21 mouse cellular contexts compared by ENCODE assay signal in the genomic region with DNA sequence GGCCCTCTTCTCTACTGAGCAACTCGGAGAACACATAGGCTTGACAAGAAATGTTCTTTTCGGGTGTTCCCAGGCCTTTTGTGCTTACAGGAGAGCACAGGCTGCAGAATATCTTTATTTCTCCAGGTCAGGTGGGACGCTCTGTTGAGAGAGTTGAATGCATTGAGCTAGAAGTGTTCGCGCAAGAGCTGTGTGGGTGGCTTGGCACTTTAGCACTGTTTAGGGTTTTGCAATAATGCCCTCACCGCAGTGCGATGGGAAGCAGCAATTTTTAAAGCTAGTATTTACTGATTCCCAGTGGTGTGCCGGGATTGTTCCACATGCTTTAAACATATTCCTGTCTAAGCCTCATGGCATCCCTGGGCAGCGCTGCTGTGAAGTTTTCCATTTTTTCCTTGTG. TPM values are rescaled to one million over a fixed set of nuclear protein-coding genes. Genes with fewer than 3 reads are reported as not detected.
DNase-seq lines count a peak whose midpoint lies in the region; ATAC-seq and TF ChIP-seq lines count a peak whose summit lies in the region.
"Had no signal": no experiment of that assay in that cellular context is flagged by ENCODE, and none has a peak within 500 bp of the region (broad histone marks: within the 10 kb centered on the region; RNA-seq: fewer than 3 reads in every experiment).

No protein-coding gene starts in this region.

- peak overlapping the region; percentile 53; the same call in 1 of the 2 replicates for H3K27ac ChIP-seq in hindbrain, embryonic 10.5 days
- no peak overlapping the region for H3K27ac ChIP-seq in hindbrain, embryonic 13.5 days
- H3K27ac ChIP-seq in lung, postnatal 0 days (ENCODE audit: low read length), result peak overlapping the region; percentile 51
- peak overlapping the region; percentile 55 for H3K27ac ChIP-seq in liver, embryonic 13.5 days
- H3K27ac ChIP-seq: forebrain, embryonic 12.5 days; hindbrain, embryonic 12.5 days; liver, embryonic 14.5 days; neural tube, embryonic 13.5 days had no signal

- no peaks in the 10 kb centered on the region for H3K9me3 ChIP-seq in hindbrain, embryonic 10.5 days
- no peaks in the 10 kb centered on the region for H3K9me3 ChIP-seq in hindbrain, embryonic 13.5 days
- H3K9me3 ChIP-seq in lung, postnatal 0 days (ENCODE audit: low read length), result no peaks in the 10 kb centered on the region
- H3K9me3 ChIP-seq in liver, embryonic 13.5 days (replicated peaks), result no peaks in the 10 kb centered on the region
- H3K9me3 ChIP-seq: forebrain, embryonic 12.5 days; hindbrain, embryonic 12.5 days; neural tube, embryonic 13.5 days had no signal

- no peak for DNase-seq in hindbrain, embryonic 10.5 days (ENCODE audit: low spot score)
- peak; percentile 36 for DNase-seq in lung, postnatal 0 days (ENCODE audit: low spot score)
- no peak for DNase-seq in lung, postnatal 10 days
- DNase-seq in liver, embryonic 13.5 days, result no peak
- DNase-seq in kidney, postnatal 36 days, result no peak
- DNase-seq in kidney, adult 8-10 months, result no peak
- DNase-seq: B cell, adult 2 months; cerebellum, adult 2 months; cerebellum, postnatal 36 days; heart, adult 18-20 months; kidney, postnatal 4 days; midbrain, embryonic 14.5 days; right cerebral cortex, adult 18-20 months; thymus, adult 18-20 months; thymus, postnatal 4 days had no signal

- no peak overlapping the region for H3K4me2 ChIP-seq in hindbrain, embryonic 13.5 days
- no peak overlapping the region for H3K4me2 ChIP-seq in lung, postnatal 0 days (replicated peaks; ENCODE audit: low read depth, low read length)
- H3K4me2 ChIP-seq in liver, embryonic 13.5 days, result no peak overlapping the region
- H3K4me2 ChIP-seq: forebrain, embryonic 12.5 days; hindbrain, embryonic 12.5 days; neural tube, embryonic 13.5 days had no signal

- no peak overlapping the region for H3K4me3 ChIP-seq in hindbrain, embryonic 10.5 days
- H3K4me3 ChIP-seq in hindbrain, embryonic 13.5 days, result no peak overlapping the region
- no peak overlapping the region for H3K4me3 ChIP-seq in lung, postnatal 0 days (ENCODE audit: low read depth, low read length)
- no peak overlapping the region for H3K4me3 ChIP-seq in liver, embryonic 13.5 days (replicated peaks)
- H3K4me3 ChIP-seq: forebrain, embryonic 12.5 days; hindbrain, embryonic 12.5 days; neural tube, embryonic 13.5 days had no signal

- WGBS in hindbrain, embryonic 10.5 days, result 95% methylated on average over 9 of the region's 9 CpGs
- WGBS in hindbrain, embryonic 13.5 days, result 90% methylated on average over 9 of the region's 9 CpGs
- WGBS in lung, postnatal 0 days, result 69% methylated on average over 9 of the region's 9 CpGs
- 83% methylated on average over 9 of the region's 9 CpGs for WGBS in liver, embryonic 13.5 days (ENCODE audit: insufficient replicate concordance)

- H3K9ac ChIP-seq in hindbrain, embryonic 13.5 days, result no peak overlapping the region
- no peak overlapping the region for H3K9ac ChIP-seq in lung, postnatal 0 days (replicated peaks; ENCODE audit: low read depth)
- H3K9ac ChIP-seq in liver, embryonic 13.5 days, result no peak overlapping the region
- H3K9ac ChIP-seq: forebrain, embryonic 12.5 days; hindbrain, embryonic 12.5 days; liver, embryonic 14.5 days; neural tube, embryonic 13.5 days had no signal

- ATAC-seq in hindbrain, embryonic 13.5 days (ENCODE audit: low FRiP score), result no peak
- ATAC-seq in lung, postnatal 0 days, result no peak
- ATAC-seq in liver, embryonic 13.5 days (ENCODE audit: low read depth), result no peak
- ATAC-seq: inflammation-experienced regulatory T-cells, adult 6 months had no signal

- TF ChIP-seq CTCF in lung, postnatal 0 days (IDR thresholded peaks at IDR 0.05), result no peak

- H3K27me3 ChIP-seq in hindbrain, embryonic 10.5 days (ENCODE audit: insufficient read depth, poor library complexity, severe bottlenecking), result no peaks in the 10 kb centered on the region
- H3K27me3 ChIP-seq in hindbrain, embryonic 13.5 days, result no peaks in the 10 kb centered on the region
- H3K27me3 ChIP-seq in lung, postnatal 0 days (replicated peaks; ENCODE audit: insufficient read depth, low read length), result no peaks in the 10 kb centered on the region
- no peaks in the 10 kb centered on the region for H3K27me3 ChIP-seq in liver, embryonic 13.5 days
- H3K27me3 ChIP-seq: forebrain, embryonic 12.5 days; hindbrain, embryonic 12.5 days; neural tube, embryonic 13.5 days had no signal

- H3K36me3 ChIP-seq in hindbrain, embryonic 10.5 days, result peaks cover 83% of the 10 kb centered on the region
- H3K36me3 ChIP-seq in hindbrain, embryonic 13.5 days, result peaks cover 25% of the 10 kb centered on the region
- H3K36me3 ChIP-seq in lung, postnatal 0 days (ENCODE audit: insufficient read depth, low read length), result peaks cover 12% of the 10 kb centered on the region; the same call in 1 of the 2 replicates
- peaks cover 95% of the 10 kb centered on the region for H3K36me3 ChIP-seq in liver, embryonic 13.5 days

- no peak for TF ChIP-seq EP300 in lung, postnatal 0 days (IDR thresholded peaks at IDR 0.05)

- peaks cover 21% of the 10 kb centered on the region for H3K4me1 ChIP-seq in hindbrain, embryonic 10.5 days (replicated peaks)
- peaks cover 17% of the 10 kb centered on the region for H3K4me1 ChIP-seq in hindbrain, embryonic 13.5 days (replicated peaks)
- peaks cover 16% of the 10 kb centered on the region; the same call in 1 of the 2 replicates for H3K4me1 ChIP-seq in lung, postnatal 0 days (ENCODE audit: insufficient read depth, low read depth, low read length)
- H3K4me1 ChIP-seq in liver, embryonic 13.5 days (replicated peaks), result peaks cover 20% of the 10 kb centered on the region

RNA-seq across cellular contexts. Expression of gene Akap5, which starts 13.5 kb away (rescaled TPM):
- 3.7 and 4.0 TPM in 2 replicates for polyA plus RNA-seq in hindbrain, embryonic 10.5 days (2016; fragmentation: Nextera tagmentation; extraction: Ambion mirVana)
- polyA plus RNA-seq in hindbrain, embryonic 13.5 days (2015; fragmentation: Nextera tagmentation; extraction: Ambion mirVana), result 7.4 and 7.9 TPM in 2 replicates
- 84.2 and 108 TPM in 2 replicates for polyA plus RNA-seq in lung, postnatal 0 days (2015; fragmentation: Nextera tagmentation; extraction: Ambion mirVana)
- 0.43 and 0.51 TPM in 2 replicates for polyA plus RNA-seq in liver, embryonic 13.5 days (2015; fragmentation: Nextera tagmentation; extraction: Ambion mirVana)

RNA-seq across cellular contexts. Expression of gene Mthfd1, which starts 56.1 kb away (rescaled TPM):
- polyA plus RNA-seq in hindbrain, embryonic 10.5 days (2016; fragmentation: Nextera tagmentation; extraction: Ambion mirVana), result 62.5 and 85.6 TPM in 2 replicates
- polyA plus RNA-seq in hindbrain, embryonic 13.5 days (2015; fragmentation: Nextera tagmentation; extraction: Ambion mirVana), result 26.3 and 27.1 TPM in 2 replicates
- polyA plus RNA-seq in lung, postnatal 0 days (2015; fragmentation: Nextera tagmentation; extraction: Ambion mirVana), result 105 and 111 TPM in 2 replicates
- polyA plus RNA-seq in liver, embryonic 13.5 days (2015; fragmentation: Nextera tagmentation; extraction: Ambion mirVana), result 111 and 125 TPM in 2 replicates

RNA-seq across cellular contexts. Expression of gene Zbtb25, which starts 58.2 kb away (rescaled TPM):
- 16.5 and 17.9 TPM in 2 replicates for polyA plus RNA-seq in hindbrain, embryonic 10.5 days (2016; fragmentation: Nextera tagmentation; extraction: Ambion mirVana)
- polyA plus RNA-seq in hindbrain, embryonic 13.5 days (2015; fragmentation: Nextera tagmentation; extraction: Ambion mirVana), result 14.9 and 16.0 TPM in 2 replicates
- 7.3 and 7.5 TPM in 2 replicates for polyA plus RNA-seq in lung, postnatal 0 days (2015; fragmentation: Nextera tagmentation; extraction: Ambion mirVana)
- polyA plus RNA-seq in liver, embryonic 13.5 days (2015; fragmentation: Nextera tagmentation; extraction: Ambion mirVana), result 8.3 and 9.2 TPM in 2 replicates

RNA-seq across cellular contexts. Expression of gene Zbtb1, which starts 58.8 kb away (rescaled TPM):
- polyA plus RNA-seq in hindbrain, embryonic 10.5 days (2016; fragmentation: Nextera tagmentation; extraction: Ambion mirVana), result 5.6 and 7.9 TPM in 2 replicates
- polyA plus RNA-seq in hindbrain, embryonic 13.5 days (2015; fragmentation: Nextera tagmentation; extraction: Ambion mirVana), result 4.3 and 4.4 TPM in 2 replicates
- polyA plus RNA-seq in lung, postnatal 0 days (2015; fragmentation: Nextera tagmentation; extraction: Ambion mirVana), result 5.8 and 6.9 TPM in 2 replicates
- 4.3 and 5.9 TPM in 2 replicates for polyA plus RNA-seq in liver, embryonic 13.5 days (2015; fragmentation: Nextera tagmentation; extraction: Ambion mirVana)
